Mouse (Mus musculus): ENCODE measurements around the gene Adamts3.
A peak's percentile ranks its signal among the peaks of the same experiment; 100 is the strongest.

DNA sequence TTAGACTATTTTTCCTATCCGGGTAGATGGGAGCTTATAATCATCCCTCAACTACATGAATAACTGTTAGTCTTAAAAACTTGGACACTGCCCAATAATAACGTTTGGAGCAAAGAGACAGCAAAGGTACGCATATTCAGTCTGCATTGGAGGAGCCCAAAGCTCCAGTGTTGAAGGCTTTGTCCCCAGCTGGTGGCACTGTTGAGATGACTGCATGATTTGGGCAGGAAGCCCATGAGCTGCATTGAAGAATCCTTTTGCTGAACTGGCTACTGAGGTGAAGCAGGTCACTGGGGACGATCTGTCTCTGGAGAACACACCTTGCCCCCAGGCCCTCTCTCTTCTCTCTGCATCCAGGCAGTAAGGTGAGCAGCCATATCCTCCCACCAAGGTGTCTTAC is 43.5 kb downstream of the Adamts3 start:
- TF ChIP-seq CTCF (IDR thresholded peaks at IDR 0.05 in 2 of 3, conservative IDR thresholded peaks at IDR 0.05 in 1 of 3; ENCODE audit: control insufficient read depth in 1 of 3, insufficient read depth in 1 of 3, low read depth in 2 of 3, low read length in 3 of 3, poor library complexity in 1 of 3, severe bottlenecking in 1 of 3) (peak in 2 of 3 experiments; percentile 15 to 22; a peak in 1 of 6 replicates), JUND (IDR thresholded peaks at IDR 0.05; ENCODE audit: low read depth, low read length) (no peak), ZKSCAN1 (IDR thresholded peaks at IDR 0.05; ENCODE audit: low read depth, low read length) (no peak), TCF12 (IDR thresholded peaks at IDR 0.05; ENCODE audit: low read depth, low read length) (no peak), KAT2A (conservative IDR thresholded peaks at IDR 0.05; ENCODE audit: low read depth, low read length) (no peak), POLR2A (IDR thresholded peaks at IDR 0.05; ENCODE audit: control insufficient read depth in 1 of 2, insufficient read depth in 1 of 2, low read depth in 1 of 2, low read length in 2 of 2, poor library complexity in 1 of 2) (no peak), RAD21 (IDR thresholded peaks at IDR 0.05; ENCODE audit: low read depth, low read length) (peak; percentile 5), POLR2AphosphoS5 (IDR thresholded peaks at IDR 0.05; ENCODE audit: borderline replicate concordance, low read depth, low read length) (no peak), MAFK (IDR thresholded peaks at IDR 0.05; ENCODE audit: borderline replicate concordance, low read depth, low read length) (no peak)

Data from MEL (cell line).